Mouse (Mus musculus) A20 (cell line): ENCODE measurements around the gene Itgav.

Source experiments
- DNase-seq: peaks from one replicate; pipeline ENCODE4 v3.0.0-alpha.2; 2011; ENCODE audit warnings: low read depth, low spot score

Gene Itgav

DNA sequence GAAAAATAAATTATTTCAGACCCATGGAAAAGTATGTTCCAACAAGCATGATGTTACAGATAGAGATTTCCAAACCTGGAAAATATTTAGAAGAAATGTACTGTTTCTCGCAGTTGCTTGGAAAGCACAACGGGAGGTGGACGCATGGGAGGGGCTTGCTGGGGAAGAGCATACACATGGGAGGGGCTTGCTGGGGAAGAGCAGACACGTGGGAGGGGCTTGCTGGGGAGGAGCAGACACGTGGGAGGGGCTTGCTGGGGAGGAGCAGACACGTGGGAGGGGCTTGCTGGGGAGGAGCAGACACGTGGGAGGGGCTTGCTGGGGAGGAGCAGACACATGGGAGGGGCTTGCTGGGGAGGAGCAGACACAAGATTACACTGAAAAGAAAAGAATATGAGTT, 10.9 kb upstream of the Itgav start:
- DNase-seq: peak; percentile 40

DNA sequence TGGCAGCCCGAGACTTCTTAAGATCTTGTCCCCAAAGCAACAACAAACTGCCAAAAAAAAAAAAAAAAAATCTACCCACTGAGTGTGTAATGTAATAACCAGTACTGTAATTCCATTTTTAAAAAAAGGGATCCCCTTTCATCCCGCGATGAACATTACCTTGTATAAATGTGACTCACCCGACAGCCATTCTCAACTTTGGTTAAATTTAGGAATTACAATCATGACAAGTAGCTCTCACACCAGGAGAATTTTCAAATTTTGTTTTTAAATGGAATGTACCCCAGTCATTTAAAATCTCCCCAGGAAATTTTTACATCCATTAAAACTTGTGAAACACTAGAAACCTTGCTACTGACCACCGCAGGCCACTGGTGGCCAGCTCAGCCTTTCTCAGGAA, 10.3 kb upstream of the Itgav start:
- DNase-seq: no peak

DNA sequence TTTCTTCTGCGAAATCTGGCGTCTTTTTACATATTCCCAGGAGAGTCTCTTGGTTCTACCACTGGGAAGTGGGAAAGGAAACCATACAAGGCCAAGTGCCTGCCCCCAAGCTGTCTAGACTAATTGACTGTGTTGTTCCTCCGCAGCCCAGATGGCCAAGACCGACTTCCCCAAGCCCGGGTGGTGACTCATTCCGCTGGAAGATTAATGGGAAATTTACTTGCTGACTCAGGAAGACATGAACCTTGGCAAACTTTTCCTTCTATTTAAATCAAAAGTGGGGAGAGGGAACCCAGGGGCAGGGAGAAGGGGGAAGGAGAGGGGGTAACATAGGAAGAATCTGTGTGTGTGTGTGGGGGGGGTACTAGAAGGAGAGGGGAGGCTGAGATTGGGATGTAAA, 9.4 kb upstream of the Itgav start:
- no peak for DNase-seq

DNA sequence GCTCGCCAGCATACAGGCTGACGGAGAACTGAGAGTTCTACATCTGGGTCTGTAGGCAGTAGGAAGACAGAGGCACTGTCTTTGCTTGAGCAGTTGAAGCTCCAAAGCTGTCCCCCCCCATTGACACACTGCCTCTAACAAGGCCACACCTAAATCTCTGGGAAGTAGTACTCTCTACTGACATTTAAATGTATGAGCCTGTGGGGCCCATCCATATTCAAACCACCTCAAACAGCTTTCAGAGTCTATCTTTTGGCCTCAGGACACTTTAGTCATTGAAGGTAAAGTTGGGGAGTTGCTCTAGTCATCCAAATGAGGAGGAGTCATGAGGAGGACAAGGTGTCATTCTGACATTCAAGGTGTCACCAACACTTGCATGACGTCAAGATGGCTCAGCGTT, 5.9 kb upstream of the Itgav start:
- no peak for DNase-seq

DNA sequence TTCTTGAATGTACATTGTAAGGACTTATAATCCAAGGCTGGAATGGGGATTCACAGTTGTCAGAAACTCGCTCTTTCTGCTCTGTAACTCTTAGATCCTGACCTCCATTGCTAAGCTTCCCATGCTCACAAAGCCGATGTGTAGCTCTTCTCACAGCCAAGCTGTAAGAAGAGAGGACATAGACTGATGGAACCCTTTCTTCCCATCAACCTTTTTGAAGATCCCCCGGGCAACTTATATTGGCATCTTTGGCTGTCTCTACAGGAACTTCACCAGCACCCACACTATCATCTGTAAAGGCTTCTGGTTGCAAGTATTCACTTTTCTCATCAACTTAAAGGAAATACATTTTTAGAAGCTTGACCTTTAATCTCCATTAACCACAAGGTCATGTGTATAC, 2.6 kb upstream of the Itgav start:
- no peak for DNase-seq

DNA sequence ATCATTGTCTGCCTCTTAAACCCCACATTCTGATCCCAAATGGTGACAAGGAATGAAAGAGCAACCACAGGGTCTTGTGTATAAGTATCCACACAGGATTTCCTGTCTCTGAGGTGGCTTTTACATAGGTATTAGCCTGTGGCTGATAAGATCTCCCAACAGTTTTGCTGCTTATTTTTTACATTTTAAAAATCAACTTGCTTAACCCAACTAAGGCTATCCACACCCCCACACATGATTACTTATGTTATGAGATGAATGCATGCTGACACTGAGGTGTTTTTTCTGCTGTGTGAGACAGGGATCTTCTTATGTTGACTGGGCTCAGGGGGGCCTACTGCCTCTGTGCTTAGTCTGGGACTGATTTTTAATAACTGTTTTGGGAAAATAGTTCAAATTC, 1.3 kb upstream of the Itgav start:
- peak; percentile 14 for DNase-seq

DNA sequence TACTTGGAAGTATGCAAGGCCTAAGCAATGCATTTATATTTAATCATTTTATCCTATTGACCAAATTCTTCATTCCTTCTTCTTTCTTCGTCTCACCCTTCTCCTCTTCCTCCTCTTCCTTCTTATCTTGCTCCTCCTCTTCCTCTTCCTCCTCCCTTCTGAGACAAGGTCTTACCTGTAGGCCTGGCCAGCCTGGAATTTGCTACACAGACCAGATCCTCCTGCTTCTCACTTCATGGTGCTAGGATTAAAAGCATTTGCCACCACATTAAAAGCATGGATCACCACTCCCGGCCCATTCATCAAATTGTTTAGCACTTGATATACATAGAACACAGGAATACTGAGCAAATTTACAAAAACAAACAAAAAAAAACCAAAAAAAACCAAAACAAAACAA, 851 bp upstream of the Itgav start:
- peak; percentile 24 for DNase-seq

DNA sequence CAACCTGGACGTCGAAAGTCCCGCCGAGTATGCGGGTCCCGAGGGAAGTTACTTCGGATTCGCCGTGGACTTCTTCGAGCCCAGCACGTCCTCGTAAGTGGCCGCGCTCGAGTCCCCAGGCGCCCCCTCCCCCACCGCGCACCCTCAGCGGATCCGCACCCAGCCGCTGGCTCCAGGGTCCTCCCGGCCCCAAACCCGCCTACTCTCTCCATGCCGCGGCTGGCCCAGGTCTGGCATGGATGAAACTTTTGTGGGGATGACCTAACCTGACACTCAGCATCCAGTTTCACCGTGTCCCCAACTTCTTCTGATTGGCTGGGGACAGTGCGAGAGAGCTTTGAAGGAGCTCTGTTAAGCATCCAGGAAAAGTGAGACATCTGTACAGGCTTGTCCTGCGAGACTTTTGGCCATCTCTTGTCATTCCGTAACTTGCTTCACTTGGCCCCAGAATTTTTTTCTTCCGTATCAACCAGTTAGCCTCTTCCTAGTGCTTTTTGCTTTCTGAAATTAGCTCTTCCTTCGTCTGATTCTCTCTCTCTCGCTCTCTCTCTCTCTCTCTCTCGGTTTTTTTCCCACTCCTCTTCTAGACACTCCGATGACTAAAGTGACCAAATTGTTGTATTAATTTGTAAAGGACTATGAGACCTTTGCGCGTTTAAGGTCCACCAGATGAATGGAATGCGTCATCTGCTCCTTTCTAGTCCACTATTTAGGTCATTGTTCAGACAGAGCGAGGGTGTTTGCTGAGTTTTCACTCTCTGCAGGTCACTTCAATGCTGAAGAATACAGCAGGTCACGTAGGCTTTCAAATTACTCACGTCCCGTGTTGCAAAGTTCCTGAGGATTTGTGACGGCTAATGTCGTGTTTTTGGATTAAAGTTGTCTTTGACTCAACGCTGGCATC, 882 bp downstream of the Itgav start:
- peak; percentile 81 for DNase-seq

DNA sequence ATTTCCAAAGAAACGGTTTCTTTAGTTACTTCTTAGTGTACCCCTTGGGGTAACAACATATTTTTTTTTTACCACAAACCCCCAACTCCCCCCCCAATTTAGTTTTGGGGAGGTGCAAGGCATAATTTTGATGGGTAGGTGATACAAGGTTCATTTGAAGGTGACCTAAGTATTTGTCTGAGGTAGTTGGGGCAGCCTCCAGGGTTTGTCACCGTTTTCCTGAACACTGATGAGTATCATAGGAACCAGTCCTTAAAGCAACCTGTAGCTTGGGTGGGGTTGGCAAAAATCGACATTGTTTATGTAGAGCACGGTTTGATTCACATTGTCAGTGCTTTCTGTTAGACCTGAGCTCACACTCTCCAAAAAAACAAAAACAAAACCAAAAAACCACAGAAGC, 1.6 kb downstream of the Itgav start:
- peak; percentile 38 for DNase-seq

DNA sequence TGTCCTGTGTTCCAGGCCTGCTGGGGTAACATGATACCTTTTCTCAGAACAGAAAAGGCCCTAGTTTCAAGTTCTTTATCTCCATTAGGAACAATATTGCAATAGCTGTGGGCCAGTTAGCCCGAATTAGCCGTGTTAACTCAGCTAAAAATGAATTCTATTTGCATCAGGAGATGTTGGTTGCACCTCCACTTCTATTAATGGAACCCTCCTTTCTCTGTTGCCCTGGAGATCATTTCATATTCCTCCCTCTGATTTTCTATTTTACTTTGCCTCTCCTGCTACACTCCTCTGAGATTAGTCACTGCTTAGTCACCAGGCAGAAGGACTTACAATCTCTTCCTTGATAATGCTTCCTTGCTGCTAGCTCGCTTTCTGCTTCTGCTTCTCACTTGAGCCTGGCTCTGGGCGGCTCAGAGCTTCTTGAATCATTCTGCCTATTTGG, 4.1 kb downstream of the Itgav start:
- DNase-seq: peak; percentile 35

DNA sequence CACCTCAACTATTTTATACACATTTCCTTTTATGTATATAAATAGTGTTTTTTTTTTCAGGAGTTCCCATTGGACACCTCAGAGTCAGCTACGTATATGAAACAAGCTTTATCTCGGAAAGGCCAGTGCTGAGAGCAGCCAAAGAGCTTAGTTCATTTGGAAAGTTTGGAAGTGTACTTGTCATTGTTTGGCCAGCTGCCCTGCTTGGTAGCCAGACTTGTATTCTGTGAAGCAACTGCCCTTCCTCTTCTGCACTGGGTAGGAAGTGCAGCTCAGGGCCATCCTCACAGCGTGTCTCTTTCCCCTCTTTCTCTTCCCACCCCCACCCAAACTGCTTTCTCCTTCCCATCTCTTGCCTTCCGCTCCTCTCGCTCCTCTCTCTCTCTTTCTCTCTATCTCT, 5.1 kb downstream of the Itgav start:
- DNase-seq: no peak

DNA sequence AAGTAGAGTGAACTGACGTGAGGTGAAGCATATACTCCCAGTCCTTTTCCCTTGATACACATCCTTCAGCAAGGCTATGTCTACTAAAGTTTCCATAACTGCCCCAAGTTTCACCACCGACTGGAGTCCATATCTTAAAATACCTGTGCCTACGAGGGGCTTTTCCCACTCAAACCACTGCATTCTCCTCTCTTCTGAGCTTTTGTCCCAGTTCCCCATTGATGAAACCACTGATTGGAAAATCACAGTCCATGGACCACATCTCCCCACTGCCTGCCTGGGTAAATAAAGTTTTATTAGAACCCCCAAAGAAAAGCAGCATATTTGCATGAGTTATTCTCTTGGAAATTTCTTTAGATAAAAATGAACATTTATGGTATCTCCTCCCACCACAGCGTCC, 8.7 kb downstream of the Itgav start:
- DNase-seq: no peak

DNA sequence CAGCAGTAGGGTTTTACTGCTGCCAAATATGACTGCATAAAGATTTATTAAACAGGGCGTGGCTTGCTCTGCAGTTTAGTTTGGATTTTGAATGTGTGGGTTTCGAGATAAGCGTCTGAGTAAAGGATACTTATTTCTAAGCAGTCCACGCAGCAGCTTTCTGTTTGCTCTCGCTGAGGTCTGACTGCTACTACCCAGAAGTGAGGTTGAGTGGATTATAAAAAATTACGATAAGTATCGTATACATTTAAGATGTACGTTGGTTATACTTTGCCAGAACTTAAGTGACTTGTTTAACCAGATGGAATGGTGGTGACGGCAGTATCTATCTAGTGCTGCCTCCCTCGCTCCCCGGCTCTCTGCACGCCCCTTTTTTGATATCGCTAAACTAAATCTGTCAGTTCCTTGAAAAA, 9.8 kb downstream of the Itgav start:
- DNase-seq: no peak

DNA sequence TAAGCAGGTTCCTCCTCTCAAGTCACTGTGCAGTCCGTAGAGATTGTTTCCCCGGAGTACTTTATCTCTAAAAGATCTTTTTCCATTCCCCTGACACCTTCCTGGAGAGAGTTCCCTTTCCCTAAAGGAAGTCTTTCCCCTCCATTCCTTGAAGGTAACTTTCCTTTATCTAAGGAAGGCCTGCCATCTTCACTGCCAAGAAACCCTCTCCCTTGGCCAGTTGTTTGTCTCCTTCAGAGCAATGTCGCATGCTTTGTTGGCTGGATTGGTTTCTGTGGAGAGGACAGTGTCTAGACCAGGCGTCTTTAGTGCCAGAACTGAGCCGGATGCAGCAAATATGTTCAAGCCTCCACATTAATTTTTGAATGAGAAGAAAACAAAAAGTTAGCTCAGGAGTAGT, 11.1 kb downstream of the Itgav start:
- no peak for DNase-seq

DNA sequence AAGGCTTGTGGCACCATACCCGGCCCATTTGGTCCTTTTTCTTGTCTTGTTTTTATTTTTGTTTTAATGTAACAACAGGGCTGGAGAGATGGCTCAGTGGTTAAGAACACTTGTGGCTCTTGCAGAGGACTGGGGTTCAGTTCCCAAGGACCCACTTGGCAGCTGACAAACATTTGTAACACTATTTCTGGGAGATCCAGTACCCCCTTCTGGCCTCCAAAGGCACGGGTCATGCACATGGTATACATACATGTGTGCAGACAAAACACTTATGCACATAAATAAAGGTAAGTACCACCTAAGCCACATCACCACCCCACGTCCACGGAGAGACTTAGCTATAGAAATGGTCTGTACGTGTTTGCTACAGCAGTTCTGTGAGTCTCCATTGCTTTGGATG, 12.6 kb downstream of the Itgav start:
- no peak for DNase-seq

DNA sequence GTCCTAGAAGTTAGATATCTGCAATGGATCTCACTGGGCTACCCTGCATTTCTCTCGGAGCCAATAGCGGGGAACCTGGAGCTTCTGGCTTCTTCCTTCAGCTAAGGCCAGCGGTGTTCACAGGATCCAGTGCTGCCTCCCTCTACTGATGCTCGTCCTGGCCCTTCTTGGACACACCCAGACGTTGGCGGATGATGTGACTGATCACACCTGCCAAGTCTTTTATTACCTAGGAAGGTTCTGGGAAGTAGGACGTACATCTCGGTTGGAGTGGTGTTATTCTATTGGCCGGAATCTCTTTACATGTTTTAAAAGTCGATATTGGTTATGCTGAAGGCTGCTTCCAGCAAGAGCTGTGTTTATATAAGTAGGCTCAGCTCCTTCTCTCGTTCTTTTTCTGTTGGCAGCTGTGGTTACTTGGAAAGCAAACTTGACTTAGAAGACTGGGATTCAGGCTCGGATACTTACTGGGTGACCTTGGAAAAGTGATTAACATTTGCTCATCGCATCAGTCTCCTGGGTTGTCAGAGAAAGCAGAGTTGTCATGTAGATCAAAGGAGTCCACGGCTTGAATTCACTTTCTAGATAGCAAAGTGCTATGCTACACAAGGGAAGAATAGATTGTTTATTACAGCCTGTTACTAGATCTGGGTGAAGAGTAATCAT, 14.5 kb downstream of the Itgav start:
- DNase-seq: no peak

DNA sequence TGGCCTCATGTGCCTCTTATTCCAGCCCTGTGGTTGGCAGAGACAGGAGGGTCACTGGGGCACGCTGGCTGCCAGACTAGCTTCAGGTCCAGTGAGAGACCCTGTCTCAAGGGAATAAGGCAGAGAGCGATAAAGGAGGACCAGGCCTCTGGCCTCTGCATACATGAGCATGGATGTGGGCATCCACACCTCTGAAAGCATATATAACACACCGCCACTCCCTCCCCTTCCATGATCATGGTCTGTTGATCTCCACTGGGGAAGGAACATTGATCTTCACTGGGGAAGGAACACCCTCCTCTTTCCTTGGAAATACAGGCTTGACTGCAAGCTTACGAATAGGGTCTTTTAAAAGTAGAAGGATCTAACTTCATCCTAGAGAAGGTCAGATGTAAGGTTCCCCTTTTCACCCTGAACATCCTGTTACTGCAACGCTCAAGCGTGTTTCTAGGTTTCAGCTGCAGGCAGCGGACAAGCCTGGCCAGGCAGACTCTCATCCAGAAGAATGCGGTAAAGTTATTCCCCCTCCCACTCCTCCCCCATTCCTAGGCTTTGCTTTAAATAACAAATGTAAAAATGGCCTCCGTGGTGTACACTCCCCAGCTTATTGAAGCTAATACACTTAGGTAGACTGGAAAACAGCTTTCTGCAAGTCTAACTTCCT, 15.4 kb downstream of the Itgav start:
- no peak for DNase-seq

DNA sequence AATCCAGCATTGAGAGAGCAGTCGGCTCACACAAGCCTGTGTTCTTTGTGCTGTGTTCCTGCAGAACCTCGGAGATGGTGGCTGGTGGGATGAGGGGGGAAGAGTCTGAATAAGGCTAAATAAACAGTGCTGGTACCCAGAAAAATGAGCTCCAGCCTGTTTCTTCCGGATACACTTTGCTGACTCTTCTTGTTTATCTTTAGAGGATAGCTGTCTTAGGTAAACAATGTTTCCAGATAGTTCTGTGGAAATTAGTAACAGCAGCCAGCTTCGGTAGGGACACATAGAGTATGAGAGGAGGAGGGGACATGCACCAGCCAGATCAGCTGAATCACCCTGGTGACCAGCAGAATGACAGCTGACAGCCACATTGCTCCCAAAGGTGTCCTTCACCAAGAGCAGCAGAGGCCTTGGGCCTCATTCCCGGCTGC, 16.4 kb downstream of the Itgav start:
- DNase-seq: no peak

DNA sequence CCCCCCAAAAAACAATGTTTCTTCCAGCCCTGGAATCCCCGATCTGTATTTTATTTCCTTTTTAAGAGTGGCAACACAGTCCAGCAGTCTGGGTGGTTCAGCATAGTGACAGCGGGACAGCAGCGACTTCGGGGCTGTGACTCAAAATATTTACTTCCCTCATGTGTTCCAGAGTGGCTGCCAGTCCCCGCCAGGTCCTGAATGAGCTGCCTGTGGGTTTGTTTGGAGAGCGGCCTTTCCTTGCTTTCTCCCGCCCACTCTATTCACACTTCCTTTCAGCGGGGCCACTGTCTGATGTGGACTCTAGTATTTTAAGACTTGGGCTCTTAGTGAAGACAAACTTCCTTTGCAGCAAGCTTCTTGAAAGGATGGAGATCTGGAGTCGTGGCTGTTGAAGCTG, 18.0 kb downstream of the Itgav start:
- DNase-seq: no peak

DNA sequence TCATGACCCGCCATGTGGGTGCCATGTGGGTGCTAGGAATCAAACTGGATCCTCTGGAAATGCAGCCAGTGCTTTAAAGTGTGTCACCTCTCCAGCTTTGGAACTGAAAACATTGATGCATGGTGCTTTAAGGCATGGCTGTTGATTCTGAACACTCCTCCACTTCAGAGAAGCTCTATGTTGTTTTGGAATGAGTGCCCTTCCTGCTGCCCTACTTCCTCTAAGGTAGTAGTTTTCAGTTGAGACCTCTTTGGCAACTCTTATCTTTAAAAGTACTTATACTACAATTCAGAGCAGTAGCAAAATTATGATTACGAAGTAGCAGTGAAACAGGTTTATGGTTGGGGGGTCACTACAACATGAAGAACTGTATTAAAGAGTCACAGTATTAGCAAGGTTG, 18.6 kb downstream of the Itgav start:
- peak; percentile 10 for DNase-seq

DNA sequence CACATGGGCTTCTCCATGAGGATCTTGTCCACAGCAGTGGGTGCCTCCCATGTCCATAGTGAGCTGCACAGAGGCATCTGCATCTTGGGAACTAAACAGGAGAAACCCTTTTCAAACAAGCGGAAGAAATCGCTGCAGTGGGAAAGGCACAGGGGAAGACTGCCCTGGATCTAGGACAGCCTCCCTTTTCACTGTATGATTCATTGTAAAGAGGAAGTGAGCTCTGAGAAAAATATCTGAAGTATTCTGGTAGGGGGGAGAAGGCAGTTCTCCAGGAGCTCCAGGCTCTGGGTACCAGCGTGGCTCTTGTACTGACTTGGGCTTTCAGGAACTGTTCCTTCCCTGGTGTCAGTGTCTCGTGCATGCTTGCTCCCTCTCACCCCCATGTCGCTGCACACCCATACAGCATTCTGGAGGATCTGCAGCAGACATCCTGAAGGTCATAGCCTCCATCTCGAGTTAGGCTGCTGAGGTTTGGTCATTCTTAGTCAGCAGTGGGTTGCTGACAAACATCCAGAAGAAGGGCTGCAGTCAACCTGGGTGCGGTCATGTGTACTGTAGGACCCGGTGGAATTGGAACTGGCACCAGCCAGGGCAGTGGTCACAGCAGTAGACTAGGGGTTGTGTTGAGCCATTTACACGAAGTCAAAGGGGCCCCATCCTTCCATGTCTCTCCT, 20.2 kb downstream of the Itgav start:
- DNase-seq: peak; percentile 38

DNA sequence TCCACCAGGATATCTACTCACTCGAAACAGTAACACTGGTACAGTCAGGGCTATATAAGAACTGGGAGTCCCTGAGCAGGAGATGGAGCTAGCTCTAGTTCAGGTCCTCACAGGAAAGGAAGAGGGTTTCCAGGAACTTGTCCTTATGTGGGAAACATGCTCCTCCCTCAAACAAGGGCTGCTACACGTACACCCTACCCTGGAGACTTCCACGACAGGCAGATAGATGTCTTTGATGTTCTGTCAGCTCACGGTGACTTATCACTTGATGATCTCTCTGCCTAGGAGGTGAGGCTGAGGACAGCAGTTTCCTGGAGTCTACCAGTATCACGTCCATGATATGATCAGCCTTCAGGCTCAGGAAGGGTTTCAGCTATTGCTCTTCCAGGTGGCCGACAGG, 21.1 kb downstream of the Itgav start:
- DNase-seq: no peak
